Mouse (Mus musculus): Measurements from ENCODE around the gene Kcnn3.

The Kcnn3 gene

DNA sequence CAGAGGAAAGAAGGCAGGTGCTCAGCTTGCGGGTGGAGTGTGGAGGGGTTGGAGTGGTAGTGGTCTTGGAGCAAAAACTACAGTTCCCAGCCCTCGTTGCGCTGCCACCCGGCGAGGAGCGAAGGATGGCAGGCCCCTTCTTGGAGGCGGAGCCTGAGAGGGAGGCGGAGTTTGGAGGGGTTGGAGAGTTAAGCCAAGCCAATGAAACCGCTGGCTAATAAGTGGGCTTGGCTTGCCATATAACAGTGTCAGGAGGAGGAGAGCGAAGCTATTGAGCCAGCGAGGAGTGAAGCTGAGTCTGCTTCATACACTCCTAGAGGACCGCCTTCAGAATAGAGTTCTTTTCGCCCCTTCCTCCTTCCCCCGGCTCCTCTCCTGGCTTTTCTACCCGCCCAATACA is at the start of gene Kcnn3:
Kcnn3 (plus strand) TSS at position 271 of the 400 bp plus-strand sequence.
- peak; percentile 89 for DNase-seq

DNA sequence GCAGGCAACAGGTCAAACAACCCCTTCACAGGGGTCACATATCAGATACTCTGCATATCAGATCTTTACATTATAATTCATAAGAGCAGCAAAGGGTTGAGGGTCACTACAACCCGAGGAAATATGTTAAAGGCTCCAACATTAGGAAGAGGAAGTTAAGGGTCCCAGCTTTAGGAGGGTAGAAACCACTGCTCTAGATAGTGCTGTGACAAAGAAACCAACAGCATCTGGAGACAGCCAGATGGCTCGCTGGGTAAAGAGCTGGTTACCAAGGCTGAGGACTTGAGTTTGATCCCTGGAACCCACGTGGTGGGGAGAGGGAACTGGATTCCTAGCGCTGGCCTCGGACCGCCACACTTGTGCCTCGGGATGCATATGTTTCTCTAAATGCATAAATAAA is 47.7 kb upstream of the Kcnn3 start:
- DNase-seq, result no peak

- no peak for DNase-seq
These were observed 46.1 kb upstream of the Kcnn3 start for GRCm38 (mm10) chr3:89473838-89474237.

DNA sequence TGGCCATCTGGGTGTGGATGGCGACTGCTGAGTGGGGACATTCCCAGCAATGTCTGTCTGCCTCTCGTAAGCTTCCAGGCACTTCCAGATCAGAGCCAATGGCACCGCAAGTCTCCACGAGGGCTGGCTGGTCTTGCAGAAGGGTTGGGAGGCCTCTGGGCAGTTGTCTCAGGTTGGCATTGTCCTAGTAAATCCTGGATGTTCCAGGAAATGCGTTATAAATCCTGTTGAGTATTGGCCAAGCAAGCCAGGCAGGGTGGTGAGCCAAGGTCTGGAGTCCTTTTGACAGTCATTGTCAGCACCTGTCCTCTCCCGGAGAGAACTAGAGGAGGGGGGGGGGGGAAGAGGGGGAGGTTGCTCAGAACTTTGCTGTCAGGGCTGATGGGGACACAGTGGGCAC is 40.9 kb upstream of the Kcnn3 start:
- no peak for DNase-seq

DNA sequence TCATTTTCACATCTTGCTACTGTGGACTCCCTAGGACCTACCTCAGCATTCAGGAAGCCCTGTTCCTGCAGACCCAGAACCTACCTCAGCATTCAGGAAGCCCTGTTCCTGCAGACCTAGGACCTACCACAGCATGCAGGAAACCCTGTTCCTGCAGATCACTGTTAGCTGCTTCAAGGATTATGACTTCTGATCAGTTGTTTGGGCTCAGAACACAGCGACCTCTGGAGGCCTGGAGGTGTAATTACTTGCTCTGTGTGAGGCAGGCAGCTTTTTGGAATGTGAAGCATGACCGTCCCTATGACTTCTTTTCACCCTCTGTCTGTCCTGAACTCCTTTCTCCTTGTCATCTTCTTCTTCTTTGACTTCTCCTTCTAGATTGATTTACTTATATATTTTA is 38.5 kb upstream of the Kcnn3 start:
- no peak for DNase-seq

DNA sequence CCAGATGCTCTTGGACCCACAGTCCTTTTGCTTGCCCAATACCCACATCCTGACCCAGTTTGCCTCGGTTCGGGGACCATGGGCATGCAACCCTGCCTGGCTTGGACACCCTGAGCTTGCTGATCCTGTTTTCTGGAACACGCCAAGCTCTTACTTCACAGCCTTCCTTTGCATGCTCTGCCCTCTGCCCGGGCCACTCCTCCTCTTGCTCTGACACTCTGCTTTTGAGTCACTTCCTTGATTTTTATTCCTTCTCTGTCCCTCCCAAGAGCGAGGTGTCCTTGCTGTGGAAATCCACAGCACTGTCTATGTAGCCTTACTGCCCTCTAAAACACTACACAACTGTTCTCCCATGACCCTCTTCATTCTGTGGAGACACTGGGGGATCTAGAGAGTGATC is 37.7 kb upstream of the Kcnn3 start:
- no peak for DNase-seq

GRCm38 (mm10) chr3:89484766-89485524 is 35.0 kb upstream of the Kcnn3 start:
- DNase-seq, result peak; percentile 56

DNA sequence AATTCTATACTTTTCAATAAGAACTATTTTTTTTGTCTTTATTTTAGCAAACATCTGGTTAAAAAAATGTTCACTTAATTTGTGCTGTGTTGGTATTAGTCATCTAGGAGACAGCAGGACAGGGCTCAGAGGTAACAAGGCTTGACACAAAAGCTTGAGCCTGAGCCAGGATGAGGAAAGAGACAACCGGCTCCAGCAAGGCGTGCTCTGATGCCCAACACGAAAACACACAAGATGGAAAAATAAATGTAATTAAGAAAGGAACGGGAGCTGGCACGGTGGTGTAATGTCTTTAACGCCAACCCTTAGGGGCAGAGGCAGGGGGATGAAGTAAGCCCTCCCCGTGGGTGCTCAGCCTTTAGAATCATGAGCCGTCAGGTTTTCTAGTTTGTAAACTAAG is 33.9 kb upstream of the Kcnn3 start:
- no peak for DNase-seq

GRCm38 (mm10) chr3:89486916-89487702 is 32.9 kb upstream of the Kcnn3 start:
- DNase-seq, result no peak

GRCm38 (mm10) chr3:89490790-89491189 is 29.2 kb upstream of the Kcnn3 start:
- no peak for DNase-seq

DNA sequence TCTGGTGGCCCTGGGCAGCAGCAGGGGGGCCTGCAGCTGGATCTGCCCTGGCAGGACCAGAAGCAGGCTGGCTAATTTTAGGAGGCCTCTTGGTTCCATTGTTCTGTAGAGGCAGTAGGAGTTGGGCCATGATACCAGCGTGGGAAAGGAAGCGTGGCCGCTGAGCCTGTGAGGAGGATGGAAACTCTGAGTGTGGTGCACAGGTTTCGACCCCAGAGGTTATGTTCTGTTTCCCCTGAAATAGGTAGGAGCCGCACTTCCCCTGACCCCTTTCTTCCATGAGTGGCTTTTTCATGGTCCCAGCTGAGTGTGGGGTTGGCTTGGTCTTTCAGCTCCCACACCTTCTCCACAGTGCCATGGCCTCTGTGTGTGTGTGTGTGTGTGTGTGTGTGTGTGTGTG is 28.4 kb upstream of the Kcnn3 start:
- DNase-seq, result no peak

DNA sequence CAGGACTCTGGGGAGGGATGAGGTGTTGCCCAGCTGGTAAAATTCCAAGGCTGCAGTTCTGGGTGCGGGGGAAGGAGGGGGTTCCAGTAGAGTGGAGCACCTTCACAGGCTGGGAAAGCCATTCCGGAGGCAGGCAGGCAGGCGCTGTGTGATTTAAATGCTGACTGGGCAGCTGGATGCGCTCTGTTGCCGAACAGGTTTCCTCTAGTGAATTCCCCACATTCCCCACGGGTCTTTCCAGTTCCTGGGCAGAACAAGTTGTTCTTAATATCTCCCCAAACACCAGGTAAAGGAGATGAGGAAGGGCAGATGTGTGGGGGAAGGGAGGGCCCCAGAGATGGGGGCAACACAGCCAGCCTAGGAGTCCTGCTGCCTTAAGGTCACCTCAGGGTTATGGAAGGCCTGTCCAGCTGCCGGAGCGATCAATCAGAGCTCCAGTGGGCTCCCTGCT is 27.2 kb upstream of the Kcnn3 start:
- no peak for DNase-seq

DNA sequence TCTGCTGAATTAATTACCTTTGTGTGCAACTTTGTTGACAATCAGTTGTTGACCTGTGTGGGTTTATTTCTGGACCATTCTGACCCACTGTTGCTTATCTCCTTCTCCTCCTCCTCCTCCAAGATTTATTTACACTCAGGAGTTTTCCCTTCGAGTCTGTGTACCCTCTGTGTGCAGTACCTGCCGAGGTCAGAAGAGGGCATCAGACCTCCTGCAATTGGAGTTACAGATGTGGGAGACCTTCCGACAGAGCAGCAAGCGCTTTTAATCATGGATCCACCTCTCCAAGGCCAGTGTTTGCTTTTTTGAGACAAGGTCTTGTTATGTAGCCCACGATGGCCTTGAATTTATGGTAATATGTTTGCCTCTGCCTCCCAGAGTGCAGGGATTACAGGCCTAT is 25.3 kb upstream of the Kcnn3 start:
- no peak for DNase-seq

- DNase-seq, result no peak
These were observed 23.6 kb upstream of the Kcnn3 start for GRCm38 (mm10) chr3:89496366-89496765.

DNA sequence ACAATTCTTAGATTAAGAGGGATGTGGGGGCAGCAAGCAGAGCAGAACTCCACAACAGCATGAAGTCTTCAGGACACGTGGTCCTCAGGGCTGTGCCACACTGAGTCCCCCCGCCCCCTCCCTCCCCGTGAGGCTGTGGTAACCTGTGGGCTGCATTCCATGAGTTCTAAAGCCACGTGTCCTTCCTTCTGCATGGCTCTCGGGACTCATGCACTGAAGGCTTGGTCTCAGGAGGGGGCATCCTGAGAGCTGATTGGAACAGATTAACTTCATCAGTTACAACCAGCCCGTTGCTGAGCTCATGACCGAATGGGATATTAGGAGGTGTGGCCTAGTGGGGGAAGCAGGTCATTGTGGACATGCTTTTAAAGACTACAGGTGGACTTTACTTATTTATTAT is 20.3 kb upstream of the Kcnn3 start:
- DNase-seq, result no peak

GRCm38 (mm10) chr3:89501486-89501885 is 18.5 kb upstream of the Kcnn3 start:
- DNase-seq, result no peak

GRCm38 (mm10) chr3:89502551-89502950 is 17.4 kb upstream of the Kcnn3 start:
- no peak for DNase-seq

DNA sequence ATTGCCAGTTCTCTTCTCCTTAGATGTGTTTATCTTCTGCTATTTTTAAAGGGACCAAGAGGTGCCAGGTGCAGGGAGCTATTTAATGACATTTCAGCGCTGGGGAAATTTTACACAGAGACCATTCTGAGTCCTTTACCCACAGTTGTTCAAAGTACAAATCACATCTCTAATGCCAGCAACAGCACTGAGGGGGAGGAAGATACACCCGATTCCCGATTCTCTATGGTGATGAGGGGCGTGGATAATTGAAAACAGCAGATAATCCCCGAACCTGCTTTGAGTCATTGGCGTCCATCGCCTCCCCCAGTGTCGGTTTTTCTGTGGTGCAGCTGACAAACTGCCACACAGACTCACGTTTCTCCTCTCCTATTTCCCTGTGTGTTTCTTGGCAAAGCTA is 11.9 kb upstream of the Kcnn3 start:
- DNase-seq, result no peak

GRCm38 (mm10) chr3:89510979-89511378 is 9.0 kb upstream of the Kcnn3 start:
- DNase-seq, result peak; percentile 45

DNA sequence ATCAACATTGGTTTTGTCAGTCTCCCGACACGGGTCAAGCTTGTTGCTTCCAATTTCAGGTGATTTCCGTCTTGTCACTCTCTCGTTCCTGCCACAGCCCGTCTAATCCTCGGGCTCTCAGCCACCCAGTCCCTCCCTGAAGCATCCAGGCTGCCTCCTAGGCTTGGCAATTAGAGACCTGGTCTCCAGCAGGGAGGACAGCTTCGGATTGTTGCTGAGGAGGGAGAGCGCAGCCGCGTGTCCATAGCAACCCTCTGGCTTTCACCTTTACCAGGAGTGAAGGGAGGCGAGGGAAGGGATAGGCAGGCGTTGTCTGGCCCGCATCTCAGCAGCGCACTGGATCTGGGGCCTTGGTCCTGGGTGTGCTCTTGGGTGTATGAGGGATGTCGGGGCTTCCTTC is 8.6 kb upstream of the Kcnn3 start:
- DNase-seq, result no peak

- DNase-seq, result no peak
These were observed 7.7 kb upstream of the Kcnn3 start for GRCm38 (mm10) chr3:89512225-89512624.

GRCm38 (mm10) chr3:89515444-89515843 is 4.5 kb upstream of the Kcnn3 start:
- no peak for DNase-seq

- DNase-seq, result no peak
These were observed 3.6 kb upstream of the Kcnn3 start for GRCm38 (mm10) chr3:89516321-89516720.
